Mouse (Mus musculus) lung, postnatal 0 days (tissue): ENCODE measurements around the gene Ddx10. TPM values are rescaled to one million over a fixed set of nuclear protein-coding genes. Genes with fewer than 3 reads are reported as not detected.

Experiments
- ATAC-seq: fragments of 200-750 bp; cut with Nextera tagmentation; 2 replicates; pipeline ENCODE4 v1.8.0; 2017; ENCODE audit warnings: moderate library complexity
- DNase-seq: peaks from one replicate; pipeline ENCODE4 v3.0.0-alpha.2; 2016; ENCODE audit warnings: low spot score
- H3K27ac ChIP-seq: fragments of 300-500 bp; sonication (generic); 2 replicates; pipeline ENCODE4 v1.5.1; 2014; ENCODE audit warnings: antibody characterized with exemption, mild to moderate bottlenecking, low read length, mixed read lengths
- H3K27me3 ChIP-seq: fragments of 300-500 bp; sonication (generic); replicated peaks from 2 replicates; pipeline ENCODE4 v1.6.1; 2014; ENCODE audit warnings: low read length, mixed read lengths; ENCODE audit not compliant: insufficient read depth
- H3K36me3 ChIP-seq: fragments of 300-500 bp; sonication (generic); 2 replicates; pipeline ENCODE4 v1.6.1; 2014; ENCODE audit warnings: low read length, mixed read lengths; ENCODE audit not compliant: insufficient read depth
- H3K4me1 ChIP-seq: fragments of 300-500 bp; sonication (generic); 2 replicates; pipeline ENCODE4 v1.6.1; 2014; ENCODE audit warnings: antibody characterized with exemption, low read depth, low read length, mixed read lengths; ENCODE audit not compliant: insufficient read depth
- H3K4me2 ChIP-seq: fragments of 300-500 bp; sonication (generic); replicated peaks from 2 replicates; pipeline ENCODE4 v1.6.1; 2014; ENCODE audit warnings: low read depth, mild to moderate bottlenecking, low read length, moderate library complexity, mixed read lengths
- H3K4me3 ChIP-seq: fragments of 300-500 bp; sonication (generic); 2 replicates; pipeline ENCODE4 v1.5.1; 2014; ENCODE audit warnings: low read depth, low read length
- H3K9ac ChIP-seq: fragments of 300-500 bp; sonication (generic); replicated peaks from 2 replicates; pipeline ENCODE4 v1.6.1; 2014; ENCODE audit warnings: low read depth, mild to moderate bottlenecking
- H3K9me3 ChIP-seq: fragments of 300-500 bp; sonication (generic); 2 replicates; pipeline ENCODE4 v1.6.1; 2016; ENCODE audit warnings: low read length, mixed read lengths
- CTCF ChIP-seq: IDR thresholded peaks from 2 replicates; pipeline ENCODE4 v1.5.1; 2016; ENCODE audit warnings: antibody characterized with exemption, mild to moderate bottlenecking
- EP300 ChIP-seq: IDR thresholded peaks from 2 replicates; pipeline ENCODE4 v1.6.1; 2016; ENCODE audit warnings: antibody characterized with exemption, mild to moderate bottlenecking, control low read depth
- WGBS: fragments of 180-500 bp; shearing (Covaris S2); extraction: QIAGEN DNeasy Blood & Tissue Kit; methylation state at CpG from one replicate; pipeline ENCODE4 v1.1.7; 2014; 5-methylcytosine and 5-hydroxymethylcytosine counted together
- polyA plus RNA-seq: library from polyadenylated mRNA; unstranded; fragments of >200 nt; fragmentation: Nextera tagmentation; extraction: Ambion mirVana; gene quantifications from 2 replicates; pipeline ENCODE4 v1.2.1, GENCODE M21; 2015

Gene Ddx10
- polyA plus RNA-seq, 1 experiment from 2014 or later = 14.2 TPM

- DNase-seq (peak; percentile 91), ATAC-seq (peak; percentile 80)
These were observed 16.5 kb upstream of the Ddx10 start for GRCm38 (mm10) chr9:53264387-53264786.

GRCm38 (mm10) chr9:53258199-53258598 is 10.3 kb upstream of the Ddx10 start:
- Histone ChIP-seq H3K4me1 (peaks cover 6% of the 10 kb centered on the region), H3K4me3 (no peak overlapping the region), H3K36me3 (no peaks in the 10 kb centered on the region), H3K27ac (0 out of 2 replicates have a peak overlapping the region, but pooled peaks have one; percentile 54), H3K9me3 (no peaks in the 10 kb centered on the region), H3K27me3 (no peaks in the 10 kb centered on the region), H3K9ac (no peak overlapping the region), H3K4me2 (no peak overlapping the region)
- 26% methylated on average over 6 of the region's 6 CpGs for WGBS
- no peak for TF ChIP-seq EP300
- TF ChIP-seq CTCF = no peak
- ATAC-seq (peak; percentile 58), DNase-seq (peak; percentile 44)

More at GRCm38 (mm10) chr9:53264387-53264786, 16.5 kb upstream of the Ddx10 start:
- H3K27ac ChIP-seq = peak overlapping the region; percentile 20
- TF ChIP-seq CTCF (no peak), EP300 (peak; percentile 96)
- no peaks in the 10 kb centered on the region for H3K36me3 ChIP-seq
- whole genome bisulfite sequencing = 35% methylated on average over 4 of the region's 4 CpGs
- H3K9me3 ChIP-seq = no peaks in the 10 kb centered on the region
- H3K4me2 ChIP-seq = no peak overlapping the region
- H3K27me3 ChIP-seq = no peaks in the 10 kb centered on the region
- no peak overlapping the region for H3K9ac ChIP-seq
- no peak overlapping the region for H3K4me3 ChIP-seq
- H3K4me1 ChIP-seq = 0 out of 2 replicates have a peak, but pooled peaks cover 5% of the 10 kb centered on the region

- ATAC-seq (peak; percentile 58), DNase-seq (no peak)
- no peak overlapping the region for H3K4me3 ChIP-seq
- no peak overlapping the region for H3K9ac ChIP-seq
- peaks cover 6% of the 10 kb centered on the region for H3K4me1 ChIP-seq
- TF ChIP-seq CTCF (no peak), EP300 (no peak)
- no peaks in the 10 kb centered on the region for H3K9me3 ChIP-seq
- no peak overlapping the region for H3K4me2 ChIP-seq
- H3K27me3 ChIP-seq = no peaks in the 10 kb centered on the region
- WGBS = 0% methylated on average over 3 of the region's 3 CpGs
- H3K27ac ChIP-seq = peak overlapping the region; percentile 43; the same call in 1 of the 2 replicates
- H3K36me3 ChIP-seq = no peaks in the 10 kb centered on the region
These were observed 9.9 kb upstream of the Ddx10 start for GRCm38 (mm10) chr9:53257772-53258171.

- H3K27me3 ChIP-seq = no peaks in the 10 kb centered on the region
- peaks cover 6% of the 10 kb centered on the region for H3K4me1 ChIP-seq
- no peak for TF ChIP-seq EP300
- no peak for TF ChIP-seq CTCF
- H3K4me3 ChIP-seq = no peak overlapping the region
- no peak for ATAC-seq
- H3K9ac ChIP-seq = no peak overlapping the region
- no peak overlapping the region for H3K27ac ChIP-seq
- 85% methylated on average over 4 of the region's 4 CpGs for WGBS
- H3K36me3 ChIP-seq = no peaks in the 10 kb centered on the region
- H3K9me3 ChIP-seq = no peaks in the 10 kb centered on the region
- no peak overlapping the region for H3K4me2 ChIP-seq
- DNase-seq = no peak
These were observed 8.9 kb upstream of the Ddx10 start for GRCm38 (mm10) chr9:53256690-53257305.

- TF ChIP-seq EP300 (no peak), CTCF (peak; percentile 95)
- Histone ChIP-seq H3K27me3 (no peaks in the 10 kb centered on the region), H3K9ac (no peak overlapping the region), H3K4me1 (peaks cover 6% of the 10 kb centered on the region), H3K27ac (no peak overlapping the region), H3K36me3 (no peaks in the 10 kb centered on the region), H3K9me3 (no peaks in the 10 kb centered on the region), H3K4me3 (no peak overlapping the region), H3K4me2 (no peak overlapping the region)
- ATAC-seq (peak; percentile 67), DNase-seq (peak; percentile 91)
- WGBS = 0% methylated on average over 4 of the region's 4 CpGs
These were observed 6.5 kb upstream of the Ddx10 start for GRCm38 (mm10) chr9:53254368-53254767.

GRCm38 (mm10) chr9:53247516-53247915 is 337 bp downstream of the Ddx10 start:
- H3K27ac ChIP-seq = peak overlapping the region; percentile 51
- under 1% methylated on average over 23 of the region's 23 CpGs for WGBS

More at GRCm38 (mm10) chr9:53247516-53247915, 337 bp downstream of the Ddx10 start:
- Histone ChIP-seq H3K4me3 (peak overlapping the region; percentile 87), H3K9ac (peak overlapping the region; percentile 66), H3K4me2 (peak overlapping the region; percentile 97), H3K36me3 (no peaks in the 10 kb centered on the region), H3K9me3 (no peaks in the 10 kb centered on the region), H3K27me3 (no peaks in the 10 kb centered on the region), H3K4me1 (peaks cover 6% of the 10 kb centered on the region; the same call in 1 of the 2 replicates)
- no peak for TF ChIP-seq EP300
- TF ChIP-seq CTCF = no peak
- DNase-seq (peak; percentile 22), ATAC-seq (peak; percentile 18)
